Mouse (Mus musculus) stomach, postnatal 0 days (tissue): ENCODE measurements at regions not wholly inside any gene's neighbourhood (a gene's known extent, or its start where the extent isn't known, plus 50 kb on each side); places are given as distances from the start of the nearest gene placed in this dataset.

ENCODE experiments used
- CTCF ChIP-seq: IDR thresholded peaks from 2 replicates; pipeline ENCODE4 v1.5.1; 2016; ENCODE audit warnings: antibody characterized with exemption, low read depth, mild to moderate bottlenecking, moderate library complexity
- EP300 ChIP-seq: optimal IDR thresholded peaks from 2 replicates; pipeline ENCODE3; 2016; ENCODE audit warnings: antibody characterized with exemption

GRCm38 (mm10) chr10:91242491-91243046 is 61.5 kb upstream of the Tmpo start:
- no peak for TF ChIP-seq CTCF
- TF ChIP-seq EP300: no peak
